Mouse (Mus musculus) mesoderm, embryonic 11.5 days (tissue): ENCODE results near the gene 4930430F08Rik.
"Not testable (repeated sequence)": the region's sequence is repeated elsewhere in the genome, so short reads cannot be mapped to it uniquely, and the experiment has no call there.

Experiments used
- DNase-seq: peaks from one replicate; pipeline ENCODE4 v3.0.0-alpha.2; 2012; ENCODE audit warnings: low read depth, low spot score

4930430F08Rik gene

DNA sequence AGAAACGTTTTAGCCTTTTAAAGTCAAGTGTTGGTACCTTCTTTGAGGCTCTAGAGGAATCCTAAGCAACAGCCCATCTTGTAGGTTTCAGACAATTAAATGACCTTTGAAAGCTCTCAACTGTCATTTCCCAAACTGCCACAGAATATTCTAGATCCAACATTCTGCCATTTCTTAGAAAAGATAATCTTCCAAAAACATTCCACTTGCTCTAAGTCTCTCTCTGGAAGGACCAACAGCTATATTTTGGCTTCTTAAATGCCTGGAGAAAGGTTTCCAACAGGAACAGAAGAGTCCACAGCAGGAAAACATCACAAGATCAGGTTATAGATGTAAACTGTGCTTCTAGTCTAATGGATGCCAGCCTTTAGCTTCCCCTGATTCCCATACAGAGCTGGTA is at the start of gene 4930430F08Rik, which contains the start of gene 1700017N19Rik:
TSS of gene 4930430F08Rik (minus strand) at position 101 of the 400 bp plus-strand sequence.
TSS of gene 1700017N19Rik (plus strand) at position 162 of the 400 bp plus-strand sequence.
- DNase-seq, result no peak

DNA sequence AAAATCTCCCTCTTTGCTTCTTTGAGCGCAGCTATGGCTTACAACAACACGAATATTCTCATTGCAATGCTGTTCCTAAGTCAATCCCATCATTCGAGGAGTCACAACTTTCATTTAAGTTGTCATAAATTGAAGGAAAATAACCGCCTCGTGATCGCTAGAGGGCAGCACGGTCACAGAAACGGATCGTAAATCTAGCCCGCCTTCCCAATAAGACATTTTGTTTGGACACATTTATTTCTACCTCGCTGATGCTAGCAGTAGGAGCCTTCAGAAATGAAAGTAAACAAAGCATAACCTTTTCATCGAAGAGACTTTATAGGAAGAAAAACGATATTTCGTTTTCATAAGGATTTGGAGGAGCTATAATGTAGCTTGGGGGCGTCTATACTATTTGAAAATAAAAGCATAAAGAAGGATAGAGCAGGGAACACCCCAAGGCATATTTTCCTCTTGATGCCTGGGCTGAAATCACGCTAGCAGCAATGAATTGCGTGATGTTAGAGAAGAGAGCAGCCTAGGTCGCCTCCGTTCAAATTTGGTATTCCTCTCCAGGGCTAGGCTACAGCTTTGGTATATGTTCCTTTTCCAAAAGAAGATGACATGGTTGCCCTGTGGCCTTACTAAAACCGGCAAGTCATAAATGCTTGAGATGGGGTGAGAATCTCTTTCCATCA is 39.7 kb upstream of the 4930430F08Rik start:
- peak; percentile 71 for DNase-seq

DNA sequence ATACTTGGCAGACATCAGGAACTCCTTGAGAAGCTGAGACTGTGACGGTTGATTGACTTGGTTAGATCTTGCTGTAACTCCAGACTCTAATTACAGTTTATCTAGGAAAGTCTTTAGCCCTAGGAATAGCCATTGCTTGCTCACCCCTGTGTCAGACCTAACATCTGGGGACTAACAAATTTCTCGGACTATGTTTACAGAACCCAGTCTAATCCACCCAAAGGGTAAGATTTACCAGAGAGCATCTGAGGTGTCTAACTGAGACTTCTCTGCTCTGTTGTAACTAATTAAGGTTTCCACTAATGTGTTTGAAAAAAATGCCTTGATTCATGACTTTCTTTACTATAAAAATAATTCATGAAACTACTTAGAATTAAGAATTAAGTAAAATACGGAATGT is 32.3 kb upstream of the 4930430F08Rik start:
- DNase-seq, result no peak

DNA sequence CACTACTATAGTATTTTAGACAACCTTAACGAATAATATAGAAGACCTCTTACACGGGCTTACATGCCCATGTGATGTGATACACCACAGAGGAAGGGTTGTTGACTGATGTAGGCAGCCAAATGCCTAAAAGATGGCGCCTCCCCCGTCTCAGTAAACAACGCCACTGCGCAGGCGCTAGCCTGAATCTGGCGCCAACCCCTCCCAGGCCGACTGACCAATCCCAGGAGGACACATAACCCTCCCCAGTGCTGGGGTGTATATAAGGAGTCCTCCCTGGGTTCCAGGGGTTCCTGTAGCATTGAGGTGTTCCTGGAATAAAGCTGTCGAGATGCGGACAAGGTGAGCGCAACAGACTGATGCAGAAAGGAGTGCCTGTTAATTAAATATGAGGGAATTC is 29.8 kb upstream of the 4930430F08Rik start:
- DNase-seq, result no peak

DNA sequence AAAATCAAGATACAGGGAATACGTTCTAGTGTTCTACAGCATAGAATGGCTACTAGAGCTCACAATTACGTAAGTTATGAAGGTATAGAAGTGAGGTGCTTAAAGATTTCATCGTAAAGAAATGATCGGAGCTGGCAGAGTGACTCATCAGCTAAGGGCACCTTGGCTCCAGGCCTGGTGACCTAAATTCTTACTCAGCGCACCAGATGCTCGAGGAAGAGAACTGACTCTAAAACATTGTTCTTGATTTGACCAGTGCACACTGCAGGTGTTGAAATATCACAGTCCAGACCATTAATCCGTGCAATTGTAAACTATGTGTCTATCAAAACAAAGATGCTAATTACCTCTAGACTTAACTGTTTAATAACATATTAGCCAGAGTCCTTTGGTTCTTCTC is 29.3 kb upstream of the 4930430F08Rik start:
- no peak for DNase-seq

DNA sequence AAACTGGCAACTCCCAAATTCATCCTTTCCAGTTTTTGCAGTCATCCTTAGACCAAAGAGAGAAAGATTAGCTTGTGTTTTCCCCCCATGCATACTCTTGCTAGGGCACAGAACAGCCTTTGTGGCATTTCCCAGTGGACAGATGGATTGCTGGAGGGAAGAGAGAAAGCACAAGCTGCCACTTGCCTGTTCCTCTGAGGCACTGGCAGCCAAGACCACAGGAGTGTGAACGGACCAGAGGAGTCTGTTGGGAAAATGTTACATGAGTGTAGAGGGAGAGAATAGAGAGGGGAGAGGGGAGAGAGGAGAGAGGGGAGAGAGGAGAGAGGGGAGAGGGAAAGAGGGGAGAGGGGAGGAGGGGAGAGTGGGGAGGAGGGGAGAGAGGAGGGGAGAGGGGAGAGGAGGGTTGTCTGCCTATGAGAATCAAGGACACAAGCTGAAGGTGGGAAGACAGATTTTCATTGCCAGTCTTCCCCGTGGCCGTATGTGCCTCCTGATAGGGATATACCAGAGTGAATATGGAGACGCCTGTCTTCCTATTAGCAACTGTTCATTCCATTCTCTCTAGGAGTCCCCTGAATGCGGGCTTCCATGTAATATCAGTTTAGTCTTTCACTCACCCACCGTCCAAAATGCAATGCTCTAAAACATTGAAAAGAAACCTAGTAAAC is 27.1 kb upstream of the 4930430F08Rik start:
- DNase-seq, result no peak

DNA sequence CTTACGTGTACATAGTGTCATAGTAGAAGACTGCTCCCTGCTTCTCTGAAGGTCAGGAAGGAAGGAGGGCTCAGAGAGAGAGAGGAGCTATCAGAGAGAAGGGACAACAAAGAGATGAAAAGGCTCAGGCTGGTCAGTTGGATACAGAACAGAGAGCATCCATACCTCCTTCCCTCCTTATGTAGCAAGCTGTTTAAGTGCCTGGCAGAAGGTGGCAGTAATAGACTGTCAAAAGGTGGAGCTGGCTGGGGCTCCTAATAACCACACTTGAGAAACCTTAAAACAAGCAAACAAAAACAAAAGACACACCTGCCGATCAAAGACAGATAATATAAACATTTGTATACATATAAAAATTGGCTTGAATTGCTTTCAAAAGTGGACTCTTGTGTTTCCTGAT is 14.0 kb upstream of the 4930430F08Rik start:
- no peak for DNase-seq

DNA sequence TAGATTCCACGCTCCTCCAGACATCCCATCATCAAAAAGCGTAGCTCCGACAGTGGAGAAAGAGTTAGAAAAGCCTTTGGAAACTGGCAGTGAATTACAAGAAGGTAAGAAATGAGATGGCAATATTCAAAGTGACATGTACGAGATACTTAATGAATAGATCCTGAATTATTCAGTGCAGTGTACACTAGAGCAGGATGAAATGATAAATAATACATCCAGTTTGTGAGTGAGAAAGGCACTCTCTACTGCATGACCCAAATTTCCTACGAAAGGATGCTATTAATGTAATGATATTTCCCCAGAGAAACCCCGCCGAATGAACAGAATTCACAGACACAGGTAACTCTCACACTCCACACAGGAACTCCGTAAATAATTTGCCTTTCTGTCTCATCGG is 13.3 kb upstream of the 4930430F08Rik start:
- DNase-seq, result no peak

DNA sequence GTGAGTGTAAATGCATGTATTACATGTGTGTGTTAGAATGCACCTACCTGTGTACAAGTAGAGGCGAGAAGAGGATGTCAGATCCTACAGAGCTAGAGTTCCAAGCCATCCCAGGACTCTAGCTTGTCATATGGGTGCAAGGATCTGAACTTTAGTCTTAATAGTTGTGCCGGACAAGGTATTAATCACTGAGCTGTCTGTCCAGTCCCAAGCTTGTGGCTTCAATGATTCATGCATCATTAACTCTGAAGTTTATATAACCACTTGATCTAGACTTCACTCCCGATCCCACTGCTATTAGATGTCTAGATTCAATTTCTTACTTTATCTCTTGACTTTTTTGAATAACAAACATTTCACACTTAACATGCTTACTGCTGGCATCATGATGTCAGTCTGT is 8.1 kb upstream of the 4930430F08Rik start:
- DNase-seq, result no peak

DNA sequence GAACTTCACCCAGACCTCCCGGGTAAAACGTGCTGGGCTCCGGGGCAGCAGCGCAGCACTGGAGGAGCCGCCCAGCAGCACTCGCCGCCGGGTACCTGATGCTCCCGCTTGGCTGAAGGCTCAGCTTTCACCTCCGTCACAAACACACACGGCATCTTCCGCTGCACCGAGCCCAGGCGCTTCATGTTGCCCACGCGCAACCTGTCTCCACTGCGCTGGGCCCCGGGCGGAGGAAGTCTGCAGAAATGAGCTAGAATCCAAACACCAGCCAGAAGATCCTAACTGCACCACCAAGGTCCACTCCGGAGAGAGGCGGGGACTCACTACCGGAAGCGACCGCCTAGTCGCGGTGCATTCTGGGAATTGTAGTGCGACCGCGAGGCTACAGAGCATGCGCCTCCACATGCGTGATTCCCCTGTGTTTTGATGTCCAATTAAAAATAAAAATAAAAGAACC is 1.3 kb downstream of the 4930430F08Rik start:
- DNase-seq, result peak; percentile 91

DNA sequence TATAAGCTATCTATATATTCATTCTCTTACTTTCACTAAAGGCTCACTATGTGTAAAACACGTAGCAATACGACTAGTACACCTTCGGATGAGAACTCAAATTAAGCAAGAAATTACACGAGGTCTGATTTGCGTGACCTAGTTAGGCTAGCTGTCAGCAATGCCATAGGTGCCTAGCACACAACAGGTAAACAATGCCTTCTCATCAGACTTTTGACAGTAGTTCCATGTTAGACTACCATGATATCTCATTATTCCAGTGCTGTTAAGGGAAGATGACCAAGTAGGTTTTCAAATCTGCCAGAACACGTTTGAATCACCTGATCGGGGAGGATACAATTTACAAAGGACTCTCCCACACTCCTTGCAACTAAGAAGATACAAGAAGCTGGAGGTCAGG is 1.7 kb downstream of the 4930430F08Rik start:
- DNase-seq, result no peak

DNA sequence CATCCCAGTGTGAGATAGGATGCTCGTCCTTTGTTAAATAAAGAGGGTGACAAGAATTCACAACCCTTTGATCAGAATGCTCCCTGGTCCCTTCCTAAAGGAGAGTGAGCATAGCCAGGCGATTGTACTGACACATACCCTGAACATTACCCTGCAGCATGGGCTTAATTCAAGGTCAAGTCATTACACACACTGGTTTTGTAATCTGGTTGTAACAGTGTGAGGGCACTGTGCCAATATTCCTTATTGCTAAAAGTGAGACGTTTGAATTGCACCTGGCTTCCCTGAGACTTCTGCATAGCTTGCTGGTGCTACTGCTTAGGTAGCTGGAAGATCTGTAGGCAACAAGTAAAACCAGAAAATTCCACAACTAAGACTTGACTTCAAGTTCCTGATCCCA is 6.0 kb downstream of the 4930430F08Rik start:
- DNase-seq, result no peak

DNA sequence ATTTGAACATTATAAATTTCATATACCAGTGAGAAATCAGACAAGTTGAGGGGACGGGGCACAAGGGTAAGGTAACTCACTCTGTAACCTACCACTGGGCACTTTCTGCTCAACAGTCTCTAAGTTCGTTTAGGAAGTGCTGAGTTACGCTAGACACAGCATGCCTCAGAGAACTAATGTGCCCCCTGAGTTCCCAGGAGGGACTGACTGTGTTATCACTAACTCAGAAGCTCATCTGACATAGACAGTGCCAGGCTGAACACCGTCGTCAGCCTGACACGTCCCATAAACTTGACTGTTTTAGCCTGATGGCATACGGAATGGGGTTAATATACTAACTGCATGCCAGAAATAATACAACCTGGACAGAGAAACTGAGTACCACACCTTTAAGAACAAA is 14.9 kb downstream of the 4930430F08Rik start:
- DNase-seq, result no peak

DNA sequence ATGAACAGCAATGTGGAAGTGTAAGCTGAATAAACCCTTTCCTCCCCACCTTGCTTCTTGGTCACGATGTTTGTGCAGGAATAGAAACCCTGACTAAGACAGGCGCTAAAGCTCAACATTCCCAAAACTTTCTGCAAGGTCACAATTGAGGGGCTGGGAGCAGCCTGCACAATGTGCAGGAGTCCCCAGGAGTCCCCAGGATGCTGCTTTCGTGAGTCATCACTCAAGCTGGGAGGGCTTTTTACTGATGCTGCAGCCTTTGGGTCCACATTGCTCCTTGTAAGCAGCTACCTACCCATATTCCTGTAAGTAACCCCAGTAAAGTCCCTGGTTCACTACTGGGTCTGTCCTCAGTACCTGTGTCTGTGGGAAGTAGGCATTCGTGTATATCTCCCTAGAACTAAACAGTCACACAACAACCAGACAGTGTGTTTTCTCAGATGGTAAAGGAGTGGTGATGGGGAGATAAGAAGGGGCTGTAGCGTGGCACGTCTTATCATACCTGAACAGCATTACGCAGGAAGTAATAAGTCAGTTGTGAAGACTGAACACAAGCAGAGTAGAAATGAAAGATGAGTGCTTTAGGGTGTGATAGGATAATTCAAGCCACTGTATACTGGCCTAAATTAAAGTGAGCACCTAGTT is 15.6 kb downstream of the 4930430F08Rik start:
- no peak for DNase-seq

DNA sequence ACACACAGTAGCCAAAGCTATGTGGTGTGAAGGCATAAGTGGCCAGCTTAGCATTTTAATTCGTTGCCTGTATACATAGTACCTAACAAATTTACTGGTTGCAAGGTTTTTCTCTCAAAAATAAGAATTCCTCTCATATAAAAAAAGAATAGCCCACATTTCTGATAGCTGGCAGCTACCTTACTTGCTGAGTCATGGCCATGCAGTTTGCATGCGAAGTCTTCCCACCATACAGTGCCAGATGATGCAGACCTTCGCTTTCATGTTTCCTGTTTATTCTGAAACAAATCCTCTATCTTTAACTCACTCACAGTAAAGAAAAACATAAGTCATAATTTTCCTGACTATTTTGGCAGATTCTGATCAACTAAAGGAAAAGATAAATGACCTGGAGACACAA is 18.5 kb downstream of the 4930430F08Rik start:
- no peak for DNase-seq

DNA sequence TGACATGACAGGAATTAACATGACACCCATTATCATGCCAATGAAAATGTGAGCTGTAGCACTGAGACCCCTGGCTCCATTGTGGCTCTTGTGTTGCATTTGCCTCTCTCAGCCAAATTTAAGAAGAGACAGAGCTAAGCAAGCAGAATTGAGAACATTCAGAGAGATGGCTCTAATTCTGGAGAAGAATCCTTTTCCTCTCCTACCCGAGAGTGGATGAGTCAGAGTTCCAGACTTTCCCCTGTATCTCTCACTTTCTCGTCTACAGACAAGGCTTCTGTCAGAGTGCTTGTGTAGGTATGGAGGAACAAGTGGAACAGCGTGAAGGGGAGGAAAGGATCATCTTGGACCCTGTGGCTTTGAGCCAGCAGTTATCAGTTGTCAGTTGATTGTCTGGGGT is 26.1 kb downstream of the 4930430F08Rik start:
- no peak for DNase-seq

DNA sequence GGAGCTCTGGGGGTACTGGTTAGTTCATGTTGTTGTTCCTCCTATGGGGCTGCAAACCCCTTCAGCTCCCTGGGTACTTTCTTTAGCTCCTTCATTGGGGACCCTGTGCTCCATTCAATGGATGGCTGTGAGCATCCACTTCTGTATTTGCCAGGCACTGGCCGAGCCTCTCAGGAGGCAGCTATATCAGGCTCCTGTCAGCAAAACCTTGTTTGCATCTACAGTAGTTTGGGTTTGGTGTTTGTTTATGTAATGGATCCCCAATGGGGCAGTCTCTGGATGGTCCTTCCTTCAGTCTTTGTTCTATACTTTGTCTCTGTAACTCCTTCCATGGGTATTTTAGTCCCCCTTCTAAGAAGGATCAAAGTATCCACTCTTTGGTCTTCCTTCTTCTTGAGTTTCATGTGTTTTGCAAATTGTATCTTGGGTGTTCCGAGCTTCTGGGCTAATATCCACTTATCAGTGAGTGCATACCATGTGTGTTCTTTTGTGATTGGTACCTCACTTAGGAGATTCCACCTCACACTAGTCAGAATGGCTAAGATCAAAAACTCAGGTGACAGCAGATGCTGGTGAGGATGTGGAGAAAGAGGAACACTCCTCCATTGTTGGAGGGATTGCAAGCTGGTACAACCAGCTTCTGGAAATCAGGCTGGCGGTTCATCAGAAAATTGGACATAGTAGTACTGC is 29.9 kb downstream of the 4930430F08Rik start:
- DNase-seq, result not testable (repeated sequence)

DNA sequence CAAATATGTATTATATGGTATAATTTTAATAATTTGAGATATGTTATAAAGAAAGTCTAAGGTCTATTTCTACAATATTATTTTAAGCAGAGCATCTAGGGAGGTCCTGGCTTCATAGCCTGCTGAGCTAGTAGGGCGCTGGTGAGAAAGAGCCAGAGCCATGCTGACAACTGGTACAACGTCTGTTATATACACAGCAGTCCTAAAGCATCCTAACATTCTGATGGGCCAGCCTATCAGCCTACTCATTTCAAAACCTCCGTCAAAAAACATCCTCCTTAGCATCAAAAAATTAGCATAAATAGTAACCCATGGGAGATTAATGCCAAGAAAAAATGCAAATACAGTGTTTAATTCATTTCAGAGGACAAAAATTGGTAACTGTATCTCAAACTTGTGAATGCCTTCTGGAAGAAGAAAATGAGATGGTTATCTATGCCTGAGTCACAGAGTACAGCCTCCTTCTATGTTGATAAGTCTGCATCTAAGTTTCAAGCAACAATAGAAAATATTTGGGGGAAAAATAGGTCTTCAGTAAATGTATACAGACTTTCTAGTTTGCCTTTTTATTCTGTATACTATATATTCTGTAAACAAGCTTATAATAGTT is 33.6 kb downstream of the 4930430F08Rik start:
- DNase-seq, result no peak

DNA sequence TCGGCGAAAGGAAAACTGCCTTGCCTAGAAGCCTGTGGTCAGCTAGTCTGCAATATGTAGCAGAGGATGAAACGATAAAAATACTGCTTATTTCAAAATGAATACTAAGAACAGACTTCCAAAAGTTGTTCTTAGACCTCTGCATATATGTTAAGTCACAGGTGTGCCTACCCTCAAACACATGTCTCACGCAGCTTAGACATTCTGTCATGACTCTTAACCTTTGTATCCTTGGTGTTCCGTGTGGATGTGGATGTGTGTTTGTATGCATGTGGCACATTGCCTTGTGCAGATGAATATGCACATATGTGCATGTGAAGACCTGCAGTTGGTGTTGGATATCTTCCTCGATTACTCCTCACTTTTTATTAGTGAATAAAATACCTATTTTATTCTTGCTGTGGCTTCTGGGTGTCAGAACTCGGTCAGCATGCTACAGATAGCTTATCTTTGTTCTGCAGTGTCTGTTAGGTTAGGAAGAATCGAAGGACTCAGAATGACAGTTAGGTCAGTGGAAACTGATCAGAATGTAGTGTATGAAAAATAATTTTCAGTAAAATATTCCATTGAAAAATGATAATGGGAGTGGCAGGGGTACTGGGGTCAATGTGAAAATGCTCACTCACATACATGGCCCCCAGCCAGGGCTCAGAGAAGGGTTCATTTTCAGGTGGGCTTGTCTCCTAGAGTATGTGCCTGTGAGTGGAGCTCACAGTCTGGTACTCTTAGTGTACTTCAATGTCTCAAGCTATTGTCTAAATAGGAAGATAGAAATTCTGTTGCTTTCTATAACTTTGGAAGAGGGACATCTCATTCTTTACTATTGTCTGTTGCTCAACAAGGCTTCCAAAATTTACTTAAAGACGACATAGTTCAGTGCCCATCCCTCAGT is 65.5 kb downstream of the 4930430F08Rik start:
- DNase-seq, result no peak

DNA sequence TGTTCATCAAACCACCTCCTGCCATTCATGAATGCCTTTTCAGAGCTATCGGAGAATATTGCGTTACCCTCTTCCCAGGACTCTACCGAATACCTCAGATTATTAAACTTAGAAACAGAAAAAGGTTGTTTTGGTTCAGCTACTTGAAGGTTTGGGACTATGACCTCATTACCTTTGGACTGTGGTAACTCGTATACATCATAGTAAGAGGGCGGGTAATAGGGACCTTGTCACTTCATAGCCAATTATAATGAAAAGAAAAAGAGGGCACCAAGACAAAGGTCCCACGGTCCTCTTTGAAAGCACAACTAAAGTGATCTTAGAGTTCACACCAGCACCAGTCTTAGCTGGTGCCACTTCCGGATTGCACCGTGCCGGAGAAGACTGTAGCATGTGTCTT is 67.9 kb downstream of the 4930430F08Rik start:
- DNase-seq, result no peak
